Mouse (Mus musculus) natural killer cell, adult 2 months (primary cell): ENCODE results near the gene Mical2.

Source experiments
- DNase-seq, 2 experiments: peaks; one replicate each; pipeline ENCODE4 v3.0.0; 2022; ENCODE audit warnings: low spot score in 2 of 2

The Mical2 gene

DNA sequence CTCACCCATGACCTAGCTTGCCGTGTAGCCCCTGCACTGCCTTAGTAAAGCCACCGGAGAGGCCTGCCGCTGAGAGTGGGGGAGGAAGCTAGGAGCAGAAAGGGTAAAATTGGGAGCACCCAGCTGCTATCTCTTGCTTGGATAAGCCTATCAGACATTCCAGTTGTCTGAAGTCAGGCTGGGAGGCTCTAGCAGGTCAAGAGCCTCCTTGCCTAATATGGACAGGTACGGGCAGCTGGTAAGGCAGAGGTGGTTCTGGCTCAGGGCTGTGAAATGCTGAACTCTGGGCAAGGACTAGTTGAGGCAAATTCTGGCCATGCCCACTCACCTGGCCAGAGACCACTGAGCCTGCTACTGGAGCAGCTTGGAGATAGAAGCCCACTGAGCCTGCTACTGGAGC lies 51.2 kb downstream of the Mical2 start:
- no peak for DNase-seq

DNA sequence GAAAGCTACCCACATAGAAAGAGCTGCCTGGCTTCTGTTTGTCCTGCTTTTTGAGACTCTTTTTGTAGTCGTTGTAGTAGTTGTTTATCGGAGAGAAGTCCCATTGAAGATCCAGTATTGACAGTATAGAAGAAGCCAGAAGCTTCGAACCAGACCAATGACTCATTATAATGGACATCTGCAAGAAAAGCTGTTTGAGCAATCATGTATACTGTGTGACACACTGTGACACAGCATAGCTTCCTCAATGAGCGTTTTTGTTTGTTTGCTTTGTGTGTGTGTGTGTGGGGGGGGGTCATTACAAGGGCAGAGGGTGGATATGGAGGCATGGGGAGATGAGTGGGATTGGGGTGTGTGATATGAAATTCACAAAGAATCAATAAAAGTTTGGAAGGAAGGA lies 53.0 kb downstream of the Mical2 start:
- DNase-seq: no peak

DNA sequence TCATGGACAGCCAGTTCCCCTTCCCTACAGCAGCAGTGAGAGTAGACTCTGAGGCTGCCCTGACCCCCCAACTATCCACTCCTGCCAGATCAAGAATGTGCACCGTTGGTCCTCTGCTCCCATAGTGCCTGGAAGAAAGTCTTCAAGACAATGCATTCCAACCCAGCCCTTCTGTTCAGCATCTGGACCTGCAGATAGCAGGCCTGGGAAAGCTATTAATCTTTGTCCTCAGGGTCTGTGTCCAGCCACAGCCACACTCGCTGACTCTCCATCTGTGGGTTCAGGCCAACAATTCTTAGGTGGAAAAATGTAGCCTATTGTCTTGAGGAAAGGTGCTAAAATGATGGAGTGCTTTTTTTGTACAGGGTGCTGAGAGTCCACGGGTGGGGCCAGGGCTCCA lies 54.8 kb downstream of the Mical2 start:
- no peak for DNase-seq

DNA sequence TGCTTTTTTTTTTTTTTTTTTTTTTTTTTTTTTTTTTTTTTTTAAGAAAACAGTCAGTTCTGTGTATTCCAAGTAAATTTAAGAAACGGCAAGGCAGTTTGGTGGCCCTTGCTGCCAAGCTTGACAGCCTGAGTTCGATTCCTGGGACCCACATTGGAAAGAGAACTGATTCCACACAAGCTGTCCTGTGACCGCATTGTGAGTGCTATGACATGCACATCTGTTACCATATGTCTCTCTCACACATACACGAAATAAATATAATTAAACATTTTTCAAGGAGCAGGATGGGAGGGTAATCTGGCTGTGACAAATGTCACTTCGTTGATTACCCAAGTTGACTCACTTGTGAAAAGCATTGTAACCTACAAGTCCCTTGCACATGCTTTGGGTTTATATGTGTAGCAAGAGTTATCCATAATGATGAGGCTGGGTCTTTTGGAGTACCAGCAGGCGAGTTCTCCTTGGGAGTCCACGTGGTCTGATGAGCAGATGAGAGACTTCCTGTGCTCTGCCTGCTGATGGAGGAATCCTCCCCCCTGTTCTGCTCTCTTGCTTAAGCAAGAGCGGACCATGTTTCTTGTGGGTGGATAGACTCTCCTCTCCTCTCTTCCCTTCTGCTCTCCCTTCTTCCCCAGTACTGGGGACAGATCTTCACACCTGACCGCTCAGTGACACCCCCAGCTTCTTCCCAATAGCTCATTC lies 58.1 kb downstream of the Mical2 start:
- DNase-seq: no peak

DNA sequence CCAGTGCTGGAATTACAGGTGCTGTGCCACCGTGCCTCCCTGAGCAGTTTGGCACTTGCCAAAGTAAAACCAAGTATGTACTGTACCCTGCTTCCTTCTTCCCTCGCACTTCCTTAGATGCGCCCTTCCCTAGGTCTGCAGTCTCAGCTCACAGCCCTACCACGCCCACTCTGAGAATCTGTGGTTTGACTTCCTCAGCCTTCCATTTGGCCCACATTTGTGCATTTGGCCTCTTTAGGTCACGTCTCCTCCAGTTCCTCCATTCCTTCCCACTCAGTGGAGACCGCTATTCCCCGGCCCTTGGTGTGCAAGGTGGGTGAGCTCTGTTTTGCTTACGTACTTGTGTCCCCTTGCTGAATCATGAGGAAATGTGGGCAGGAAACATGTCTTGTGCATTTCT lies 59.9 kb downstream of the Mical2 start:
- DNase-seq: no peak

DNA sequence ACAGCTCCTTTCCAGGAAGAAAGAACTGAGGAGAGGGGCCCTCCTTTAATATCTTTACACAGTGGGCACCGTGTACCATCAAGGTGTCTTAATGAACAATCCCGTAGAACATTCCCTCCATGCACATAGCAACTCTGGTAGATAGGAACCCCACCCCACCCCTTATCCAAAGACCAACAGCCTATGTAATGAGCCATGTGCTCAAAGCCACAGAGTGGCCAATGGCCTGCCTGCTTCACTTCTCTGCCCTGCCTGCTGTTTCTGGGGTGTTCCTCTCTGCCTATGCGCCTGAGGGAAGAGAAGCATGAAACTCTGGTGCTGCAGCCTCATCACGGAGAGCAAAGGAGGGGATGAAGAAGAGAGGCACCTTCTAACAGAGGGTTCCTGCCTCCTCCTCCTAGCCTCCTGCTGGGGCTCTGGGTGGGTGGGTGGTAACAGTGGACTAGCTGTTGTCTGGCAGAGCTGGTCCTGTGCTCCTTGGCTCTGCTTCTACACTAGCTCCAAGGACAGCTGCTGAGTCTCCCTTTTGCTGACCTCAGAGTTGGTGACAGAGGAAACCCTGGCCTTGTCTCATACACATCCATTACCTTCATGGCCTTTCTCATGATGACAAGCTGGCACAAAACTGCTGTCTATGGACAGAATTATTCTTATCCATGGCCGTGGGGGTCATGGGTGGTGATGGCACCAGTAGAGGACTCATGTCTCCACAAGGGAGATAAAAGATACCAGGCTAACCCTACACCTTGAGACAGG lies 62.9 kb downstream of the Mical2 start:
- DNase-seq: no peak

DNA sequence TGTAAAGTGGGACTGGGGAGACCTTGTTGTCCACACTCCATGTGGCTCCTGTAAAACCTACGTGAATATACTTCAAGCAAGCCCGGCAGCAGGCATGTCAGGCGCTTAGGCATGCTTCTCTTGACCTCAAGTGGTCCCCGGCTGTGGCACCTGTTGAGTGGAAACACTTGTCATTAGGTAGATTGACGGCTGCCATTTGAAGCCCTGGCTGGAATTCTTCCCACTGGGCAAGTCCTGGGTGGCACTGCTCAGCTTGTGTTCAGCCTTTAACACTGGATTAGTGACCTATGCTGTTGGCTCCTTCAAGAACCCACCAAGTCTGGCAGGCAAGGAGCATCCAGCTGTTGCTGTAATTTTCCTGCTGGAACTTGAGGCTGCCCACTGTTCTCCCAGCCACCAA lies 63.9 kb downstream of the Mical2 start:
- DNase-seq: no peak

DNA sequence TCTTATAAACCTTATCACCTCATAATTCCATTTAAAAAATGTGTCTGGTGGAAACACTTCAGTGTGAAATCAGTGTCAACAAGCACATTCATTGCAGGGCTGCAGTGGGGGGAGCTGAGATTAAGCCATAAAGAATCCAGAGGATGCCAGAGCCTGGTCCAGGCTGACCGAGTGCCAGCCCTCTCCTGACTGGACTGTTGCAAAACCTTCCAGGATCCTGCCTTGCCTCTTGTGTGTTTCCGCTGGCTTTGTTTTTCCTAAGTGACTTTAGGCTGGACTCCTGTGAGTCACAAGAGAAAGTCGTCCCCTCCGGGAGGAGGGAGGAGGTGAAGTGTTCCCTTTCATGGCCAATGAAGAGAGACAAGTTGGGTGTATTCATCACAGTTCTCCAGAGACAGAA lies 64.3 kb downstream of the Mical2 start:
- DNase-seq: no peak

DNA sequence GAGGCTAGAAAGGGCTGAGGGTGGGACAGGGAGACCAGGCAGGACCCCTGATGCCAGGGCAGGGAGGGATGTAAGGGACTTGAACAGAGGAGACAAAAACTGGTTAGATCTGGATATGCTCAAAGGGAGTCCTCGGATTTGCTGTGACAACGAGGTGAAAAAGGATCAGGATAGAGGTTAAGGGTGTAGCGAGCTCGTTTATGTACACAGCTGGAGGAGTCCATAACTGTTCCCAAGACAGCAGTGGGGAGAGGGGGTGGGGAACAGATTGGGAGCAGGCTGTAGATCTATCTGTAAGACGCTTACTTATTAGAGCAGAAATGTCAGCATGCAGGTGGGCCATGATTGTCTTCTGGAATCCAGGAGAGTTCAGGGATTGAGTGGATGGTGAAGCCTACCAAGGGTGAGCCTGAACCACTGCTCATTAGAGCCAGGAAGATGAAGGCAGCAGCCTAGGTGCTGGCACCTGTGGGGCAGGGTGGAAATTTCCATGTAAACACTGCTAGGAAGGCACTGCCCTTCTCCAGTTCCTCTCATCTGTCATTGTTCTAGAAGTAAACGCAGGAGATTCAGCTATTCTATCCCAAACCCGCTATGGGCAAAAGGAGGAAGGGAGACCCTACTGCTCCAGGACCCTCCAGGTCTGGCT lies 67.9 kb downstream of the Mical2 start:
- no peak for DNase-seq

DNA sequence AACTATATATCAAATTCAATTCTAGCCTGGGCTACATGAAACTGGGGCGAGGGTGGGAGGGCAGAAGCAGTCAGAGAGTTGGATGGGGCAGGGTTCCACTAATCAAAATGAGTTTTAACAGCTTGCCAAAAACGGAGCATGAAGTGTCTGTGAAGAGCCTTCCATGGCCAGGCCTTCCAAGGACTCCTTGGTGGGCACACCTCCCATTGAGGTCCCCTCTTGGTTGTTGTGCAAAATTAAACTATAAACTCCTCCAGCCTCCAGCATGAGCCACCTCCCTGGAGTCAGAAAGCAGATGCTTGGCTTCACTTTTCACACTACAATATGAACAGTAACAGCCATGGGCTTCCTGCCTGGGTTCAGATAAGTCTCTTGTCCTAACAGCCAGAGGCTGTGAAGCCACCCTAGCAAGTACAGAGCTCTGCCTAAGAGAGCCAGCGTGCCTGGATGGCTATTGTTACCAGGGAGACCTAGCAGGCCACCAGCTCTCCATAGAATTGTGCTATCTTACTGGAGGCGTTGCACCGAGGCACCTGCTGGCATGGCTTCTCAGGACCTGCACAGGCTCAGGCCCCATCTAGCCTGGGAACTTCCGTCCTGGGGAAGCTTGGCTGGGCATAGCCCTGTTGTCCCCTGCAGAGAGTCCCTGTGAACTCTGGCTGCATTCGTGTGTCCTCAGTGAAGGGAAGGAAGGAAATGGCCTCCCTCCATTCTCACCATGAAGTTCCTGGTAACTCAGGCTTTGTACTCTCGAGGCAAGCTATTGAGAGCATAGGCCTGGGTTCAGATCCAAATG lies 70.0 kb downstream of the Mical2 start:
- DNase-seq: no peak

DNA sequence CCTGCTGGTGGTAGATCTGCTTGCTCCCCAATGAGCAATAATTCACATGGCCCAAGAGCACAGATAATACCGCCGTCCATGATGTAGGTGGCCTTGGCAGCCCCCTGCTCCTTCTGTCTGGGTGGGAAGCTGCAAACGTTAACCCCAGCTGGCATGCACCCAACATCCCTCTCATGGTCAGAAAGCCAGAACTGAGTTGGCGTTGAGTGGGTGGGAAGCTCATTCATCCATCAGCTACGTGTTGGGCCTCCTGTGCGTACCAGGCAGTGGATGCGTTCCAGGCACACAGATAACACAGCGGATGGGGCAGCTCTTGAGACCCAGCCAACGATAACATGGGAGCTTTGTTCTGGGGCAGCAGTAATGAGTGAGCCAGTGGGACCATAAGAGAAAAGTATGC lies 72.4 kb downstream of the Mical2 start:
- no peak for DNase-seq

DNA sequence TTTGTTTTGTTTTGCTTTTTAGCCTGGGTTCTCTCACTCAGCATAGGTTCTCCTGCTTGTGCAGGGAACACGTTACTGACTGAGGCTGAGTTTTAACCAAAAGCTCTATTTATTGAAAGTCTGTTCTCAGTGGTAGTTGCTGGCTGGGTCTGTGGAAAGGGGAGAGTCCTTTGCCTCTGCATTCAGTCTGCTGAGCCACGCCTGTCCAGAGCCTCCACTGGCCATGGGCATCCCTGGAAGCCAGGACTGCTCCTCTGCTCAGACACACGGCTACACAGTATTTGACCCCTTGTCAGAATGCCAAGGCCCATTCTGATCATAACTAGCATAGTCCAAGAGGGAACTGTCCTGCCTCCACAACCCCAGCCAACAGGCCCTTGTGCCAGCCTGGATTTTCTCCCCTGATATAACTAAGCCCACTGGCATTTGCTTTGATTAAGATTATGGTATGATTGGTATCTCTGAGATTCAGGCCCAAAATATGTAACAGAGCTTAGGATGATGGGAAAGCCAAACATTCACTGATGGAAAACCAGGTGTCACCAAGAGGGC lies 73.3 kb downstream of the Mical2 start:
- no peak for DNase-seq

DNA sequence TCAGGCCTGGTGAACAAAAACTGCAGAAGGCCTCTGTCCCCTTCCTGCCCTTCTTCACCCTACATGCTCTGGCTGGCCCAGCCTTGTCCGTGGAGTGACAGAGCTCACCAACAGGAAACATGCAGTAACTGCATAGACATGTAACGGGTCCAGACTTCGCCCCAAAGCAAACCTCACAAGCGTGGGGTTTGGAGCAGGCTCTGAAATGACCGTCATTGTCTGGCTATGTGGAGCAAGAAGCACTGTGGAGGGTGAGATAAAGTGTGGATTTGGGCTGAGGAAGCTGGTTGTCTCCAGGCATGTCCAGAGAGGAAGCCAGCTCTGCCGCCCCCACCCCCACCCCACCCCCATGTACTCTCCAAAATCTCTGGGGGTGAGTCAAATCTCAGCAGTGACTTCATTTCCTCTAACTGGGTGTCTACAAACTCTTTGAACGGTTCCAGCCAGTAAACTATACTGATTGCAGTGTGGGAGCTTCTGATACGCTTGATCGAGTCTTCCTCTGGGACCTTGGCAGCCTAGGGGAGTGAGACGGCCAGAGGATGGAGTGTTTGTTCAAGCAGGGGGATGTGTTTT lies 74.0 kb downstream of the Mical2 start:
- no peak for DNase-seq

DNA sequence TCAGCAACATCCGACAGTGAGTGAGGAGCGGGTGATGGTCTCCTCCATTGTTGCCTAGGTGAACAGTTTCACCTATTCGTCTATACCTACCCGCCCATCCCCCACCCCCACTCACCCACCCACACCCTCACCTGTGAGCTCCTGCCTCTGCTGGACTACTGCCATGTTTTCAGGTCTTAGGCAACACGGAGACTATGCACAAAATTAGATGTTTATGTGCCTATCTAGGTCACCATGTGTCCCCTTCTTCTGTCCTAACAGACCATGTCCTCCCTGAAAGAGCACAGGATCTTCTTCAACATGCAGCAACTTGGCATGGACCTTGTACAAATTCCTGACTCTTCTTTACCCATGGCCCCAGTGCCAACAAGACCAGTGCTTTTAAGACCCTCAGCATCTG lies 74.5 kb downstream of the Mical2 start:
- no peak for DNase-seq

DNA sequence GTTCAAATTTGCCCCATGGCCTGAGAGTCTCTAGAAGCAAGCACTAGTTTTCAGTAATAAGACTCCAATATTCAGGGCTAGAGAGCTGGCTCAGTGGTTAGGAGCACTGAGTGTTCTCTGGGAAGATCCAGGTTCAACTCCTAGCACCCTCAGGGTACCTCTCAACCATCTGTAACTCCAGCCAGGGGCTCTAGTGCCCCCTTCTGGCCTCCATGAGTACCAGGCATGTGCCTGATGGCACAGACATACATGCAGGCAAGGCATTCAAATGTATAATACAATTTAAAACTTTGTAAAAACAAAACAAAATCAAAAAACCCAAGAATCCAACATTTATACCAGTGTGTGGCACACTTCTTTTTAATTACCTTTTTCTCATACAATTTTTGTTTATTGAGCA lies 75.4 kb downstream of the Mical2 start:
- no peak for DNase-seq

DNA sequence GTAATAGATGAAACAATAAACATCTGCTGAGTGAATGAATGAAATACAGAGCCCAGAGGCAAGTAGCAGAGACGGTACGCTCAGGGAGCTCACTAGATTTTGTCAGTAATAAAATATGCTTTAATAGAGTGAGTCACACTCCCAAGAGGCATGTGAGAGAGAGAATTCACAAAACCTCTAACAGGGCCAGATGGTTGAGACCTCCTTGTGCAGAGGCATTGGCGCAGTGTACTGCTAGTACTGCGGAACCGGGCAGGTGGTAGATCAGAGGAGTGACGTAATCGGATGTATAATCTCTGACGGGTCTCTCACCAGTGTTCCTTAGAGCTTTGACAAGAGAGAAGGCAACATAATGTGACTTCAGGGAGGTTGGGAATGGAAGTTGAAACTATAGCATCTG lies 78.7 kb downstream of the Mical2 start:
- no peak for DNase-seq

DNA sequence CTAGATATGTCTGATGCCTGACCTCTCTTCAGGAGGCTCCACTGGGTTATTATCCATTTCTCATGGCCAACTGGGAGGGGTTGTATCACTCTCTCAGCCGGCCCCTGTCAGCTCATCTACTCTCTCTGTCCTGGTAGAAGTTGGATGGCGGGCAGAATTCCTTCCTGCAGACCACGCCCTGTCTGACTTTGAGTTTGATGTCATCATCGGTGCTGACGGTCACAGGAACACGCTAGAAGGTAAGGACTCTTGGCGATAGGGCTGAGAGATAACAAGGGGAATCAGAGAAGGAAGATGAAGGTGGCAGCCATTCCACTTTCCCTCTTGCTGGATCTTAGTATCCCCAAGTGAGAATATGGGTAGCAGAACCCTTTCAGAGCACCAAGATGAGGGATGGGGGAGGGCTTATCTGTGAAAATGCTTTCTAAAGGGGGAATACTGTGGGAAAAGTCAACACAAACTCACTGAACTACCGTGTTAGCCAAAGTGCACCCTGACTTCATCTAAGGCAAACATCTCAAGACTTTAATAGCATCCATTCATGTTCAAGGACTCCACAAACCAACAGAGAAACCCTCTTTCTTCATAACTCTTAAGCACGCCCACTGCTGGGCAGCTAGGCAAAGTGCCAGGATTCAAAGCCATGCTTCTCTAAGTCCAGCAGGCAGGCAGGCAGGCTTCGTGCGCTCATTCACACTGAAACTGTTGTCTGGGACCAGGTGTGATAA lies 83.8 kb downstream of the Mical2 start:
- DNase-seq: no peak

DNA sequence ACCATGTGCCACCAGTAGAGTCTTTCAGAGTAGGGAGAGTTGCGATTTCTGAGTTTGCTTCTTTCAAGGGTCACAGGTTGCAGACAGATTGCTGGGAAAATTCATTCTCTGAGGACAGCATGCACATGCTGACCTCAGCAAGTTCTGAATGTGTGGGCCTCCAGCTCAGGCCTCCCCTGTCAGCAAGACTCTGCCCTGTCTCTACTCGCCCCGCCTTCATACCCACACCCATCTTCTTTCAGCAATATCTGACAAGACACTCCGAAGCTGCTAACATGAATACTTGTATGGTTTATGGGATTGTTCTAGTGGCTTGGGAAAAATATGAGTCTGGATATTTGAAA lies 84.3 kb downstream of the Mical2 start:
- DNase-seq: no peak

DNA sequence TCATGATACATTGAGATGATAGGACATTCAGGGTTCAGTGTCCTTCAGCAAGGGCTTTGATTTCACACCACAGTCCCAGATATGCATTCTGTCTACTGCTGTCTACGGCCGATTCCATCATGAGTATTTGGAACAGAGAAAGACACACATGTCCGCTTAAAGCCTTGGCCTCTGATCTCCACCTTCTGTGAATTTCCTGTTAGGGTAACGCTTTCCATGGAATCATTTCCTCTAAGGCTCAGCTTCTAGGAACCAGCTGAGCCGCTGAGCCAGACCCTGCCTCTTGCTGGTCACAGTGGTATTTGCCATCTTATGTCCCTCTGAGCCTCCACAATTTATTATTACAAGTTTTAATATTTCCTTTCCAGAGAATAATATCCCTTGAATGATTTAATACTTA lies 87.6 kb downstream of the Mical2 start:
- DNase-seq: no peak

DNA sequence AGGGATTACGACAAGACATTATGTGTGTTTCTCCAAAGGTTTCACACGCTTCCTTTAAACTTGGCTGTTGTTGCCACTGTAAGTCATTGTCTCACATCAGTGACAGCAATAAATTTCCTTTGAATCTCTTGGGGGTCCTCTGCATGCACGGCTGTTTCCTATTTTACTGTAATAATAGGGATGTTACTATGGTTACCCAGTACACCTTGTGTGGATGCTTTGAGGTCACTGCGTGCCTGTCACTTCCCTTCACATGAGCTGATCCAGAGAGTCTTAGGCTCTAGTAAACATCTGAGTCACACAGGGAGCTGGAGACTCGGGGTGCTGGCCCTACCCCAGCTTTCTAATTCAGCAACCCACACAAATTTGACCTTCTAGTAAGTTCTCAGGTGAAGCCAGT lies 88.0 kb downstream of the Mical2 start:
- DNase-seq: no peak

DNA sequence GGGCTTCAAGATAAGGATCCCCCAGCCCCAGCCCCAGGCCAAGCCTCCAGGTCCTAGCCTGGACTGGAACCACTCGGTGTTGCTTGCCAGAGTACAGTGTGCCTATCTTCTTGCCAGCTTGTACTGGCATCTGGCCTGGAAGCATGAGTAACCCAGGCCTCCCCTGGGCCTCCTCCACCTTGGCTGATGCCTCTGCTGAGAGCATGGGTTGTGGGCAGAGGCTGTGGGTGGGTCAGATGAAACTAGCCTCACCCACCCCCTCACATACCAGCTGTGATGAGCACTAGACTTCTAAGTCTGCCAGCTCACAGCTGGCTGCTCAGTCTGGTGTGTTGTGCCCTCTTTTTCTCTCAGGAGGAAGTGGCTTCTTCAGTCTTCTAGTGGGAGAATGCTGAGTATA lies 90.6 kb downstream of the Mical2 start:
- DNase-seq: no peak
